Mouse (Mus musculus): Measurements from ENCODE around the gene Slc45a3. TPM values are rescaled to one million over a fixed set of nuclear protein-coding genes. Genes with fewer than 3 reads are reported as not detected.

The Slc45a3 gene
- total and polyA plus RNA-seq, 3 experiments, result 15.6 to 40.7 TPM; not detected in 1

DNA sequence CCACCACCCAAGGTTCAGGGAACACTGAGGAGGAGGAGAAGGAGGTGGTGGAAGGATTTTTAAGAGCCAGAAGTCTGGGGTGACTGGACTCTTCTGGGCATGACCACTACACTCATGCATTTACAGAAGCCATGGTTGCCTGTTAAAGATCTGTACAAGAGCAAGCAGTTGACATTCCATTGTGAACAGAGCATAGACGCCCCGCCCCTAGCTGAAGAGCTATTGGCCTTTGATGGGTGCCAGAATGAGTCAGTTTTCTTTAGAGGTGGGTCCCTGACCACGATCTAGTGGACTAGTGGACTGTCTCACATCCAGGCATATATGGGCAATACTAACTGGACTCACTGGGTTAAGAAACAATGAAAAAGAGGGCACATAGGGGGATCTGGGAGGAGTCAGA is 43.3 kb downstream of the Slc45a3 start:
- no peak overlapping the region for H3K9ac ChIP-seq (ENCODE audit: control insufficient read depth, low read depth, low read length, poor library complexity, severe bottlenecking)
- no peaks in the 10 kb centered on the region for H3K9me3 ChIP-seq (replicated peaks; ENCODE audit: insufficient read depth, low read length)
- no peaks in the 10 kb centered on the region for H3K27me3 ChIP-seq (ENCODE audit: control insufficient read depth in 1 of 2, insufficient read depth in 2 of 2, low read length in 2 of 2)
- H3K4me3 ChIP-seq (ENCODE audit: control insufficient read depth in 1 of 2, insufficient read depth in 1 of 2, low read depth in 2 of 2, low read length in 2 of 2), result no peak overlapping the region
- no peak for DNase-seq (ENCODE audit: low read depth, low spot score)
- H3K36me3 ChIP-seq (ENCODE audit: control insufficient read depth in 1 of 2, insufficient read depth in 2 of 2, low read length in 2 of 2), result peaks cover 0 to 47% of the 10 kb centered on the region in 2 experiments; a peak in 2 of 4 replicates
- H3K79me2 ChIP-seq (ENCODE audit: control insufficient read depth, insufficient read depth, low read length, poor library complexity), result peaks cover 32% of the 10 kb centered on the region
- peaks cover 30 to 35% of the 10 kb centered on the region in 2 experiments for H3K4me1 ChIP-seq (ENCODE audit: control insufficient read depth in 1 of 2, insufficient read depth in 2 of 2, low read length in 2 of 2)
- no peak overlapping the region for H3K27ac ChIP-seq (ENCODE audit: control insufficient read depth, low read depth, low read length)
- TF ChIP-seq GABPA (IDR thresholded peaks at IDR 0.05; ENCODE audit: low read depth, low read length), result no peak

DNA sequence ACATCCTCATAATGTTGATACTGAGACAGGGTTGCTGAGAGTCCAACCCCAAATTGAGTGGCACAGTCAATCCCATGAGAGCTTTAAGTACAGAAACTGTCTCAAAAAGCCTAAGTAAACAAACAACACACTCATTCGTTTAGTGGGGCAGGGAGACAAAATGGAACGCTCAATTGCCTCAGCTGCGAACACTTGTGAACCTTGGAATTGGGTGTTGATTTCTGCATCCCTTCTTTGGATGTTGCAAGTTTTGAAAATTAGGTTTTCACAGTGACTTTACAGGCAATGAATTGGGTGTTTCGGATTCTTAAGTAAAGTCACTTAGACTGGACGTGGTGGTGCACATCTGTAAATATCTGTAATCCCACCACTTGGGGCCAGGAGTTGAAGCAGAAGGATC is 44.0 kb downstream of the Slc45a3 start:
- peaks cover 38% of the 10 kb centered on the region for H3K79me2 ChIP-seq (ENCODE audit: control insufficient read depth, insufficient read depth, low read length, poor library complexity)
- peak overlapping the region; percentile 90 to 96 for H3K4me3 ChIP-seq (ENCODE audit: control insufficient read depth in 1 of 2, insufficient read depth in 1 of 2, low read depth in 2 of 2, low read length in 2 of 2)
- peaks cover 30 to 35% of the 10 kb centered on the region in 2 experiments for H3K4me1 ChIP-seq (ENCODE audit: control insufficient read depth in 1 of 2, insufficient read depth in 2 of 2, low read length in 2 of 2)
- no peaks in the 10 kb centered on the region for H3K9me3 ChIP-seq (replicated peaks; ENCODE audit: insufficient read depth, low read length)
- peaks cover 0 to 45% of the 10 kb centered on the region in 2 experiments; a peak in 2 of 4 replicates for H3K36me3 ChIP-seq (ENCODE audit: control insufficient read depth in 1 of 2, insufficient read depth in 2 of 2, low read length in 2 of 2)
- H3K9ac ChIP-seq (ENCODE audit: control insufficient read depth, low read depth, low read length, poor library complexity, severe bottlenecking), result peak overlapping the region; percentile 93
- H3K27ac ChIP-seq (ENCODE audit: control insufficient read depth, low read depth, low read length), result no peak overlapping the region; the same call in 1 of the 2 replicates
- H3K27me3 ChIP-seq (ENCODE audit: control insufficient read depth in 1 of 2, insufficient read depth in 2 of 2, low read length in 2 of 2), result no peaks in the 10 kb centered on the region
- DNase-seq (ENCODE audit: low read depth, low spot score), result no peak
- TF ChIP-seq ELF1 (IDR thresholded peaks at IDR 0.05; ENCODE audit: low read depth, low read length) (no peak), TAL1 (IDR thresholded peaks at IDR 0.05; ENCODE audit: low read length) (no peak), EP300 (IDR thresholded peaks at IDR 0.05; ENCODE audit: low read depth in 1 of 2, low read length in 2 of 2) (no peak), GABPA (IDR thresholded peaks at IDR 0.05; ENCODE audit: low read depth, low read length) (no peak), JUND (IDR thresholded peaks at IDR 0.05; ENCODE audit: low read depth, low read length) (no peak), ZNF384 (IDR thresholded peaks at IDR 0.05; ENCODE audit: low read depth, low read length) (no peak), POLR2AphosphoS5 (IDR thresholded peaks at IDR 0.05; ENCODE audit: borderline replicate concordance, low read depth, low read length) (no peak), HCFC1 (IDR thresholded peaks at IDR 0.05; ENCODE audit: low read depth, low read length) (no peak), NELFE (IDR thresholded peaks at IDR 0.05; ENCODE audit: low read depth, low read length) (no peak), RCOR1 (IDR thresholded peaks at IDR 0.05; ENCODE audit: low read depth, low read length) (no peak), ZKSCAN1 (IDR thresholded peaks at IDR 0.05; ENCODE audit: low read depth, low read length) (no peak), CHD2 (IDR thresholded peaks at IDR 0.05; ENCODE audit: low read length) (no peak), ZMIZ1 (IDR thresholded peaks at IDR 0.05; ENCODE audit: low read depth, low read length) (no peak), TBP (IDR thresholded peaks at IDR 0.05; ENCODE audit: low read depth, low read length) (no peak), SMC3 (IDR thresholded peaks at IDR 0.05; ENCODE audit: low read depth, low read length) (no peak)
